Mouse (Mus musculus): ENCODE data around the gene Ndufa13. TPM values are rescaled to one million over a fixed set of nuclear protein-coding genes. Genes with fewer than 3 reads are reported as not detected.

Gene Ndufa13
- total RNA-seq, 2 experiments from 2014 or later: 152 to 159 TPM

- no peak for DNase-seq (ENCODE audit: low spot score in 2 of 2)
Measured at GRCm38 (mm10) chr8:69911917-69912316, 9.6 kb upstream of the Ndufa13 start.

DNA sequence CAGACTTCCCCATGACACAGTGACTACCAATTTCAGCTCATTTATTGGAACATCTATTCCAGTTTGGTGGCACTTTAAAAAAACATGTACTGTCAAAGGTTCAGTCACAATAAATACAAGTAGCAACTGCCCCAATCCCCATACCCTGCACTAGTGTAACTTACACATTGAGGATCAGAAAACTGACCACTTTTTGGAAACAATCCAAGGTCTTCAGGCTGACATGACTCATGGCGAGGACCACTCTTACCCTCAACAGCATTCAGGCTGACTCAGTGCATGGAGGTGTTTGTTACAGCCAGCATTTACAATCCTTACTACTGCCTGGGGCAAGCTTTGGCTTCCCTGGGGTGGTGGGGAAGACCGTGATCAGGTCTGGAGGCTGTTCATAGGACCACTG is 4.7 kb upstream of the Ndufa13 start:
- DNase-seq (ENCODE audit: low spot score in 2 of 2): no peak

GRCm38 (mm10) chr8:69906260-69906659 is 3.9 kb upstream of the Ndufa13 start:
- no peak for DNase-seq (ENCODE audit: low spot score in 2 of 2)

GRCm38 (mm10) chr8:69904096-69904495 is 1.7 kb upstream of the Ndufa13 start:
- no peak for DNase-seq (ENCODE audit: low spot score in 2 of 2)

DNA sequence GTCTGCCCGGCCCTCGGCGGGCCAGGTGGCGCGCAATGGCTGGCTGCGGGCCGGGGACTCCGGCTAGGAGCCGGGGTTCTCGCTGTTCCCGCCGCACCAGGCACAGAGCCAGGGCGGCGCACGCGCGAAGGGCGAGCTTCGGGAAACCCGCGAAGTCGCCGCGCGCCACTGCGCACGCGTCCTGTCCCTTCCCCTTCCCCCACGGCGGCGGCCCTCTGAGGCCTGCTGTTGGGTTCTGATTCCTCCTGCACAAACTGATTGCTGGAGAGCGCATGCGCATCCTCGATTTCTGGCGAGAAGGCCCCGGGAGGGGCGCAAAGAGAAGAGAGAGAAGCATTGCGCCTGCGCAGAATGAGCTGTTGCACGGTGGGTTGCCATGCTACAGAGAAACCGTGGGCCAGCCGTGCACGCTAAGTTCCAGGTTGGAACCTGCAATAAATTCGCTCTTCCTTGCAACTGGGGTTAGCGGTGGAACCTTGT is 745 bp upstream of the Ndufa13 start:
- DNase-seq (ENCODE audit: low spot score in 2 of 2): peak; percentile 99 to 100

GRCm38 (mm10) chr8:69901484-69902162 is 735 bp downstream of the Ndufa13 start:
- DNase-seq (ENCODE audit: low spot score in 2 of 2): peak; percentile 98

DNA sequence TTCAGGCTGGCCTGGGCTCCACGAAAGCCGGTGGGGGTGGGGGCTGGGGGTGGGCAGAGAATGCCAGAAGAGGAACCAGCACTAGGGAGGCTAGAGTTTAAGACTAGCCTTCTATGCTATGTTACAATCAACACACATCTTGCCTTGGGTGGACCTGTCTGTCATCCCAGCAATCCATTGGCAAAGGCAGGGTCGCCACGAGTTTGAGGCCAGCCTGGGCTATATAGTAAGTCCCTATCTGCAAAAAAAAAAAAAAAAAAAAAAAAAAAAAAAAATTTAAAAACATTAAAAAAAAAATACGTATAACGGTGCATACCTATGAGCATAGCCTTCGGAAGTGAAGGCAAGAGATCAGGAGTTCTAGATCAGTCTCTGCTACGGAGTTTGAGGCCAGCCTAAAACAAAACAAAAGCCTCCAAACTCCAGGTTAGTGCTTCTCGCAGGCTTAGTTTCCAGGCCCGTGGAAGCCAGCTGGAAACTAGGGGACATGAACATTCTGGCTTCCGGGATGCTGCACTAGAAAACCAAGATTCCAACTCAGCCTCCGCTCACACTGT is 1.4 kb downstream of the Ndufa13 start:
- no peak for DNase-seq (ENCODE audit: low spot score in 2 of 2)

DNA sequence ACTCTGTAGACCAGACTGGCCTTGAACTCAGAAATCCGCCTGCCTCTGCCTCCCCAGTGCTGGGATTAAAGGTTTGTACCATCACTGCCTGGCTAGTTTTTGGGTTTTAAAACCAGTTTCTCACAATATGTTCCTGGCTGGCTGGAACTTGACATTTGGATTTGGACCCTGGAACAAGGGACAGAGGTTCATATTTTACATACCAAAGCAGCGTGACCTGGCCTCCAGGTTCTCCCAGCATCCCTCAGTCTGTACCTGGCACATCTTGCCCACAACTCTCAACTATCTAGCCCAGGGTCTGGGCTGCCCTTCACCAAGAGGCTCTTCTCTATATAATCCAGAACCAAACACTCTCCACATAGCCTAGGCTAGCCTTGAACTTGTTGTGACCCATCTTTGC is 2.5 kb downstream of the Ndufa13 start:
- DNase-seq (ENCODE audit: low spot score in 2 of 2): no peak

- no peak for DNase-seq (ENCODE audit: low spot score in 2 of 2)
Measured at GRCm38 (mm10) chr8:69897857-69898256, 4.5 kb downstream of the Ndufa13 start.

DNA sequence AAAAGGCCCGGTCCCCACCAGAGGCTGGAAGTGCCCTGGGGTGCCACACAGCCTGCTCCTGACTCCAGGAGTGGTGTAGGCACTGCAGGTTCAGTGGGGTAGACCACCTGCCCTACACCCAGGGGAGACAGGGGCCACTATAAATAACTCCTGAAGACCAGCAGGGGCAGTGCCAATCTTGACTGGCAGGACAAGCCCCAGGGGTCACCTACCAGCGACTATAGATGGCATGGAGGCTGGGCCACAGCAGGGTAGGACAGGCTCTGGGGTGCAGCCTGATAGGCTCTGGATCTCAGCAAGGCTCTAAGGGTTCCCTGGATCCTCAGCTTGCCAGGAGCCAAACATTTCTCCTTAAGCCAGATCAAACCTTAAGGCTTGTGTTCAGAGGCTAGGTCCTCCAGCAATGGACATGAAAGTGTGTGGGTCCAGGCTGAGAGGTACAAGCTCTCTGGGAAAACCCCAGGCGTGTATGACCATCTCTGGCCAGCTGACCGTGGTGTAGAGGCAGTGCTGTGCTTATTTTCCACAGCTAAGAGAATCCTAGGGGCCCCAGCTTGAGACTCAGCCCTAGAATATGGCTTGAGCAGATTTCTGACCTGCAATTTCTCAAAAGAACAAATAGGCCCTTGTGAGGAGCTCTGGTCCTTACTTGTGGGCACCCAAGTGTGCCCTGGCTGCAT is 6.4 kb downstream of the Ndufa13 start:
- DNase-seq (ENCODE audit: low spot score in 2 of 2): no peak

DNA sequence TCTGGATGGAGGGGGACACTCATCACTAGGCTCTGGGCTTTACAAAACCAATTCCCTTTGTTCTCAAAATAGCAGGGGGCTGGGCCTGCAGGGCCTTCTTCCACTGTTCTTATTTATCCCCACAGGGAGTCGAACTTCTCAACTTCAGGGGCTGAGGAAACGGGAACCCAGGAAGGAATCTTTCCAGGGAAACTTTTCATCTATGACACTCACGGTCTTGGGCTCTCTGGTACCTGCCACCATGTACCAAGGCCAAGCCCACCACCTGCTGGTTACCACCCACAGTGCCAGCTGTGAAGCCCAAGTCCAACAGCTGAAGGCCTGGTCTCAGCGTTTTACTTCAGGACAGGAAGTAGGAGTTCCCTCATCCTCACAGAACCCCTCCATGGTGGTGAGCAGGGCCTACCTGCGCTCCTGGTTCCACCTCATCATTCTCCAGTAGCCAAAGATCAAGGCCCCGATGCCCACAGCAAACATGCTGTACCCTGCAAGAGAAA is 7.5 kb downstream of the Ndufa13 start:
- no peak for DNase-seq (ENCODE audit: low spot score in 2 of 2)

DNA sequence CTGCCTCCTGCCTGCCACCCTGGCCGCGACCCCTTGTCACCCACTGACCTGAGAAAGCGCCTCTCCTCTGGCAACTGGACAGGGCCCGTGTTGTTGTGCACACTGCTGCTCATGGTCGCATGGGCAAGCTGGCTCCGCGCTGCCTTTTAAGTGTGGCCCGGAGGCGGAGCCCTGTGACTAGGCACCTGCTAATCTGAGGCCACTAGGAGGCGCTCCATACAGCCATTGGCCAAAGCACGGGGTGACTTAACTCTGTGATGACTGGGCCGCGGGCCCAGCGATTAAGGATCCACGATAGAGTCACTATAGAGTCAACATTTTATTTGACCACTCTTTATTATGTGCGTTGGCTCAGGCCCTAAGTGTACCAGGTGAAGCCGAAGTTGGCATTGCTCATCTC is 8.5 kb downstream of the Ndufa13 start:
- peak; percentile 46 to 52 for DNase-seq (ENCODE audit: low spot score in 2 of 2)

GRCm38 (mm10) chr8:69890813-69891241 is 11.5 kb downstream of the Ndufa13 start:
- DNase-seq (ENCODE audit: low spot score in 2 of 2): peak; percentile 68 to 70

DNA sequence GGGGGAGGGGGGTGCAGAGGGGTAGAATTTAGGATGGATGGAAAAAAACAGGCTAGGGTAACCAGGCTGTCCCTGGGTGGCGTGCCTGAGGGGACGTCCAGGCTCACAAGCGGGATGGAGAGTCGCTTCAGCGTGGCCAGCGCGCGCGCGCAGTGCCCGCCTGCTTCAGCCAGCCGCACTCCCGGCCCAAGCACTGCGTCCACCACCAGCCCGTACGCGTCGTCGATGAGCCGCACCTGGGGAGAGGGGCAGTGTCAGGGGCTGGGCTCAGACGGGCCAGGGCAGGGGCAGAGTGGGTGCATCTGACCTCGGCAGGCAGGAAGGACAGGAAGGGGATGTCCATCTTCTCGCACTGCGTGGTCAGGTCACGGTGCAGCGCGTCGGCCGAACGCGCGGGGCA is 13.5 kb downstream of the Ndufa13 start:
- DNase-seq (ENCODE audit: low spot score in 2 of 2): no peak

- DNase-seq (ENCODE audit: low spot score in 2 of 2): no peak
Measured at GRCm38 (mm10) chr8:69888244-69888866, 14.0 kb downstream of the Ndufa13 start.

- no peak for DNase-seq (ENCODE audit: low spot score in 2 of 2)
Measured at GRCm38 (mm10) chr8:69887289-69888243, 14.8 kb downstream of the Ndufa13 start, which contains the start of gene Cilp2. Gene Cilp2, minus strand, starts transcription at chr8:69887687.

- no peak for DNase-seq (ENCODE audit: low spot score in 2 of 2)
Measured at GRCm38 (mm10) chr8:69884141-69884540, 18.2 kb downstream of the Ndufa13 start.

DNA sequence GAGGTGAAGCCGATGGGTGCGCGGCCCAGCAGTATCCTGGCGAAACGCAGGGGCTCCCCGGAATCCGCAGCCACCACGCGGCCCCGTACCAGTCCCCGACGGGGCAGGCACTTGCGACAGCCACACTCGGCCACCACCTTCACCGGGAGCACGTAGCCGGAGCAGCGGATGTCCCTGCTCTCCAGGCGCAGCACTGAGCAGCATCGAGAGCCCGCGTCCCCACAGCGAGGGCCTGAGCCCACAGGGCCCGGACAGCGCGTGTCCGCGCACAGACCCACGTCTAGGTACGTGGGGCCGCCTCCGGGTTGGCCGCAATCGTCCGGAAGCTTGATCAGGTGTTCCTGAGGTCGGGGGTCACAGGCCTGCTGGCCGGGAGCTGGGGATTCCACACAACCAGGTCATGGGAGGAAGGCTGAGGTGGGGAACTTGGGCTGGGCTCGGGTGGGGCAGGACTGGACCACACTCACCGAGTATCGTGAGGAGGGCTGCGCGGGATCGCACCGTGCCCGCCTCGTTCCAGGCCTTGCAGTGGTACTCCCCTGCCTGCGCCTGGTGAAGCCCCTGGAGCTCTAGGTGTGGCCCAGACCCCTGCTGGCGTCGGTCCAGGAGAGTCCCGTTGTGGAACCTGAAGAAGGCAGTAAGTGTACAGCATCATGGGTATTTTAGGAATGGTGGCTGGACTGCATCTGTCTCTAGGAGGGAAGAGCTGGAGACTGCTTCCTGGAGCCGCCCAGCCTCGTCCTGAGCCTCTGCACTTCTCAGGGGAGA is 19.3 kb downstream of the Ndufa13 start:
- DNase-seq (ENCODE audit: low spot score in 2 of 2): no peak

GRCm38 (mm10) chr8:69882021-69882756 is 20.2 kb downstream of the Ndufa13 start:
- peak; percentile 63 to 78 for DNase-seq (ENCODE audit: low spot score in 2 of 2)
